Mouse (Mus musculus) stomach, postnatal 0 days (tissue): ENCODE measurements around the gene Nup98. TPM values are rescaled to one million over a fixed set of nuclear protein-coding genes. Genes with fewer than 3 reads are reported as not detected.

Experiments used
- ATAC-seq: fragments of 200-750 bp; cut with Nextera tagmentation; 2 replicates; pipeline ENCODE4 v1.8.0; 2017; ENCODE audit not compliant: low FRiP score, low TSS enrichment
- DNase-seq: peaks from one replicate; pipeline ENCODE4 v3.0.0-alpha.2; 2016; ENCODE audit warnings: low spot score
- H3K27ac ChIP-seq: fragments of 300-500 bp; sonication (generic); replicated peaks from 2 replicates; pipeline ENCODE4 v1.5.1; 2014; ENCODE audit warnings: mild to moderate bottlenecking, control low read depth
- H3K27me3 ChIP-seq: fragments of 300-500 bp; sonication (generic); 2 replicates; pipeline ENCODE4 v1.6.1; 2014; ENCODE audit warnings: low read length; ENCODE audit not compliant: control insufficient read depth, insufficient read depth
- H3K36me3 ChIP-seq: fragments of 300-500 bp; sonication (generic); 2 replicates; pipeline ENCODE4 v1.6.1; 2014; ENCODE audit warnings: low read length, mixed read lengths; ENCODE audit not compliant: control insufficient read depth, insufficient read depth
- H3K4me1 ChIP-seq: fragments of 300-500 bp; sonication (generic); replicated peaks from 2 replicates; pipeline ENCODE4 v1.6.1; 2014; ENCODE audit warnings: antibody characterized with exemption; ENCODE audit not compliant: control insufficient read depth, insufficient read depth
- H3K4me2 ChIP-seq: fragments of 300-500 bp; sonication (generic); replicated peaks from 2 replicates; pipeline ENCODE4 v1.6.1; 2014; ENCODE audit warnings: low read depth, mild to moderate bottlenecking, control low read depth, moderate library complexity
- H3K4me3 ChIP-seq: fragments of 300-500 bp; sonication (generic); 2 replicates; pipeline ENCODE4 v1.5.1; 2014; ENCODE audit warnings: low read depth, low read length, control low read depth
- H3K9ac ChIP-seq: fragments of 300-500 bp; sonication (generic); 2 replicates; pipeline ENCODE4 v1.6.1; 2014; ENCODE audit warnings: mild to moderate bottlenecking, low read length, control low read depth, mixed read lengths
- H3K9me3 ChIP-seq: fragments of 300-500 bp; sonication (generic); 2 replicates; pipeline ENCODE4 v1.6.1; 2016; ENCODE audit warnings: low read length; ENCODE audit not compliant: control insufficient read depth
- CTCF ChIP-seq: IDR thresholded peaks from 2 replicates; pipeline ENCODE4 v1.5.1; 2016; ENCODE audit warnings: antibody characterized with exemption, low read depth, mild to moderate bottlenecking, moderate library complexity
- EP300 ChIP-seq: optimal IDR thresholded peaks from 2 replicates; pipeline ENCODE3; 2016; ENCODE audit warnings: antibody characterized with exemption
- WGBS: fragments of 180-500 bp; shearing (Covaris S2); extraction: QIAGEN DNeasy Blood & Tissue Kit; methylation state at CpG from one replicate; pipeline ENCODE4 v1.1.7; 2014; 5-methylcytosine and 5-hydroxymethylcytosine counted together
- polyA plus RNA-seq: library from polyadenylated mRNA; unstranded; fragments of >200 nt; fragmentation: Nextera tagmentation; extraction: Ambion mirVana; gene quantifications from 2 replicates; pipeline ENCODE4 v1.2.1, GENCODE M21; 2015

The Nup98 gene
- polyA plus RNA-seq, 1 experiment from 2014 or later, result 12.1 TPM

DNA sequence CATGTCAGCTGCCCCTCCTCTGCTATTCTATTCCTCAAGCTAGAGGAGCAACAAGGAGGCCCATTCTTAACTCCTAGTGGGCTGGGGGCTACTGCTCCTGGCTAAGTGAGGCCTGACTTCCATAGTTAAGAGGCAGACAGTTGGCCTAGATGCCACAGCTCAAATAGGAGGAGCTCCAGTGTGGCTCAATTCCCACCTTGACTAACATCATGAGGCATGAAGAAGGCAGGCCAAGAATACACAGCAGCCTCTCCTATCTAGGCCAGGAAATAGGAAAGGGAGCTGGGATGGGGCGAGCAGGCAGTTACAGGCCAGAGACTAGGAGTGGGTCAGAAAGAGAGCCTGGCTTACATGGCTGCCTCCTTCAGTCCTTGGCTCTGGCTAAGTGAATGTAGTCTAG lies 101.8 kb downstream of the Nup98 start:
- Histone ChIP-seq H3K9me3 (no peaks in the 10 kb centered on the region), H3K36me3 (no peaks in the 10 kb centered on the region), H3K27ac (no peak overlapping the region), H3K4me2 (no peak overlapping the region), H3K27me3 (no peaks in the 10 kb centered on the region), H3K9ac (no peak overlapping the region), H3K4me3 (no peak overlapping the region), H3K4me1 (no peaks in the 10 kb centered on the region)
- ATAC-seq, result no peak
- no peak for DNase-seq
- TF ChIP-seq EP300 (no peak), CTCF (no peak)
- 73% methylated on average over 1 of the region's 1 CpGs for WGBS

DNA sequence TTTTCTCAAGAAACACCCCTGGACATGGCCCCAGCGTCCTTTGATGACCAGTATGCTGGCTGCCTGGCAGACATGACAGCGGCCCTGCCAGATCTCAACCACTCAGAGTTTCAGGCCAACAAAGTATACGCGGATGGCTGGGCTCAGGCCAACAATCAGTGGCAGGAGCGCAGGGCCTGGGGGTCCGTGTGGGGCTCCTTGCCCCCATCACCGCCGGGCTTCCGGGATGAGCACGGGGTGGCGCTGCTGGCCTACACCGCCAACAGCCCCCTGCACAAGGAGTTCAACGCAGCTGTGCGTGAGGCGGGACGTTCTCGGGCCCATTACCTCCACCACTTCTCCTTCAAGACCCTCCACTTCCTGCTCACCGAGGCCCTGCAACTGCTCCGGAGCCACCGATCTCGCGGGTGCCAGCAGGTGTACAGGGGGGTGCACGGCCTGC lies 103.3 kb downstream of the Nup98 start:
- Histone ChIP-seq H3K4me1 (no peaks in the 10 kb centered on the region), H3K9ac (peak overlapping the region; percentile 35; the same call in 1 of the 2 replicates), H3K27me3 (no peaks in the 10 kb centered on the region), H3K4me2 (peak overlapping the region; percentile 60), H3K36me3 (no peaks in the 10 kb centered on the region), H3K4me3 (peak overlapping the region; percentile 27), H3K27ac (no peak overlapping the region), H3K9me3 (no peaks in the 10 kb centered on the region)
- TF ChIP-seq CTCF (peak; percentile 42), EP300 (no peak)
- peak; percentile 27 for DNase-seq
- 10% methylated on average over 23 of the region's 23 CpGs for WGBS
- ATAC-seq, result no peak

DNA sequence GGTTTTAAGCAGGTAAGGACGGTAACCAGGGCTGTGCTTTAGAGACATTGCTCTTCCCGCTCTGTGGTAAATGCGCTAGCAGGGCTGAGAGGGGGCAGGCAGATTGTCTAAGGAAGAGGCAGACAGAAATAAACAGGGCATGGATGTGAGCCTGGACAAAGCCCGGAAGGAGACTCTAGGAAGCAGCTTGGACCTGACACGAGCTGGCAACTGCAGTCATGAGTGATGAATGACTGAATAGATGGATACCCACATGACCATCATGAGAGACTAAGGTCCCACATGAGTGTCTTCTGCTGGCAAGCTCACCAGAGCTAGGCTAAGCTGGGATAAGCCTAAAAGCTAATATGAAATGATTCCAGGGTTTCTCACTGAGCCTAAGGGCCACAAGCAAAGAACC lies 105.8 kb downstream of the Nup98 start:
- H3K4me2 ChIP-seq, result no peak overlapping the region
- H3K27ac ChIP-seq, result no peak overlapping the region
- 45% methylated on average over 5 of the region's 5 CpGs for WGBS
- no peaks in the 10 kb centered on the region for H3K36me3 ChIP-seq
- DNase-seq (no peak), ATAC-seq (no peak)
- H3K9me3 ChIP-seq, result no peaks in the 10 kb centered on the region
- TF ChIP-seq EP300 (no peak), CTCF (no peak)
- no peaks in the 10 kb centered on the region for H3K27me3 ChIP-seq
- no peaks in the 10 kb centered on the region for H3K4me1 ChIP-seq
- H3K4me3 ChIP-seq, result no peak overlapping the region
- H3K9ac ChIP-seq, result no peak overlapping the region

DNA sequence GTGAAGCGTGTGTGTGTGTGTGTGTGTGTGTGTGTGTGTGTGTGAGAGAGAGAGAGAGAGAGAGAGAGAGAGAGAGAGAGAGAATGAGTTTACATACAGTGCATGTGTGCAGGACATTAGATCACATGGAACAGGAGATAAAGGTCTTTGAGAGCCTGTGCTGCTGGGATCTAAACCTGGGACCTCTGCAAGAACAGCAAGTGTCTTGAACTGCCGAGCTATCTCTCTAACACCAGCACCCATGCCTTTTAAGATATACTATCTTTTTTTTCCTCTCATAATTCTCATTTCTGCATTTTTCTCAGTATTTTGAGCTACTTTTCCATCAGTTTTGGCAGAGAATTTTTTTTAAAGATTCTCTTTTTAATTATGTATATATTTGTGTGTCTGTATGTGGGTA lies 106.4 kb downstream of the Nup98 start:
- Histone ChIP-seq H3K9me3 (no peaks in the 10 kb centered on the region), H3K4me2 (no peak overlapping the region), H3K27me3 (no peaks in the 10 kb centered on the region), H3K9ac (no peak overlapping the region), H3K36me3 (no peaks in the 10 kb centered on the region), H3K4me3 (no peak overlapping the region), H3K4me1 (no peaks in the 10 kb centered on the region), H3K27ac (no peak overlapping the region)
- no peak for DNase-seq
- TF ChIP-seq CTCF (no peak), EP300 (no peak)
- 61% methylated on average over 2 of the region's 2 CpGs for WGBS
- no peak for ATAC-seq

DNA sequence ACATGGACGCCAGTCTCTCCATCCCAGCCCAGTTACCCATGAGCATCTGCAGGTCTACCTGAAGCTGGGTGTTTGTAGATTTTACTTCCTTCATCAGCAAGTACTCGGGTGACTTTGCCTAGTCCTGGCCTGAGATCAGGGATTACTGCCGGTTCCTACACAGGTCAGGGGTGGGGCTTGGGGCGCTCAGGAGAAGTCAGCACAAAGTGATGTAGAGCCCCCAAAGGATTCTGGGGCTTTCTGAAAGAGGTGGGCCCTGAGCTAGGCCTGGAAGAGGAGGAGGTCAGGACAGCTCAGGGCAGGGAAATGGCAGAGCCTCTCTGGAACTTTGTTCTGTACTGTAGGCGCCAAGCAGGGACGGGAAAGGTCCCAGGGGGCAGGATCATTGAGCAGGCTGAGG lies 107.3 kb downstream of the Nup98 start:
- no peak overlapping the region for H3K27ac ChIP-seq
- no peak for ATAC-seq
- no peak for TF ChIP-seq CTCF
- no peak for TF ChIP-seq EP300
- H3K36me3 ChIP-seq, result no peaks in the 10 kb centered on the region
- DNase-seq, result no peak
- no peak overlapping the region for H3K4me3 ChIP-seq
- H3K9me3 ChIP-seq, result no peaks in the 10 kb centered on the region
- no peak overlapping the region for H3K9ac ChIP-seq
- no peaks in the 10 kb centered on the region for H3K4me1 ChIP-seq
- WGBS, result 35% methylated on average over 6 of the region's 6 CpGs
- H3K4me2 ChIP-seq, result no peak overlapping the region
- H3K27me3 ChIP-seq, result no peaks in the 10 kb centered on the region

- no peak overlapping the region for H3K9ac ChIP-seq
- DNase-seq, result no peak
- no peak overlapping the region for H3K4me2 ChIP-seq
- TF ChIP-seq CTCF, result no peak
- TF ChIP-seq EP300, result no peak
- no peaks in the 10 kb centered on the region for H3K4me1 ChIP-seq
- no peaks in the 10 kb centered on the region for H3K9me3 ChIP-seq
- ATAC-seq, result no peak
- H3K27ac ChIP-seq, result no peak overlapping the region
- no peaks in the 10 kb centered on the region for H3K36me3 ChIP-seq
- no peaks in the 10 kb centered on the region for H3K27me3 ChIP-seq
- 60% methylated on average over 8 of the region's 8 CpGs for WGBS
- no peak overlapping the region for H3K4me3 ChIP-seq
Observed at GRCm38 (mm10) chr7:102102241-102102640, 107.7 kb downstream of the Nup98 start.
